Mouse (Mus musculus) CD4-positive, CD25-positive, alpha-beta regulatory T cell, adult 2 months (primary cell): ENCODE results near the gene Ndufa13.

ENCODE experiments used
- DNase-seq: peaks from one replicate; pipeline ENCODE4 v3.0.0-alpha.2; 2012; ENCODE audit warnings: low read depth, low spot score

Gene Ndufa13

GRCm38 (mm10) chr8:69911917-69912316 lies 9.6 kb upstream of the Ndufa13 start:
- no peak for DNase-seq

- no peak for DNase-seq
These were observed 4.7 kb upstream of the Ndufa13 start for GRCm38 (mm10) chr8:69907106-69907505.

- no peak for DNase-seq
These were observed 3.9 kb upstream of the Ndufa13 start for GRCm38 (mm10) chr8:69906260-69906659.

- no peak for DNase-seq
These were observed 1.7 kb upstream of the Ndufa13 start for GRCm38 (mm10) chr8:69904096-69904495.

GRCm38 (mm10) chr8:69903063-69903542 lies 745 bp upstream of the Ndufa13 start:
- peak; percentile 99 for DNase-seq

GRCm38 (mm10) chr8:69901484-69902162 lies 735 bp downstream of the Ndufa13 start:
- peak; percentile 98 for DNase-seq

GRCm38 (mm10) chr8:69900895-69901451 lies 1.4 kb downstream of the Ndufa13 start:
- DNase-seq: no peak

- no peak for DNase-seq
These were observed 2.5 kb downstream of the Ndufa13 start for GRCm38 (mm10) chr8:69899876-69900275.

- no peak for DNase-seq
These were observed 4.5 kb downstream of the Ndufa13 start for GRCm38 (mm10) chr8:69897857-69898256.

- no peak for DNase-seq
These were observed 6.4 kb downstream of the Ndufa13 start for GRCm38 (mm10) chr8:69895772-69896451.

GRCm38 (mm10) chr8:69894836-69895332 lies 7.5 kb downstream of the Ndufa13 start:
- no peak for DNase-seq

- DNase-seq: peak; percentile 72
These were observed 8.5 kb downstream of the Ndufa13 start for GRCm38 (mm10) chr8:69893863-69894262.

- DNase-seq: peak; percentile 65
These were observed 11.5 kb downstream of the Ndufa13 start for GRCm38 (mm10) chr8:69890813-69891241.

- DNase-seq: no peak
These were observed 13.5 kb downstream of the Ndufa13 start for GRCm38 (mm10) chr8:69888902-69889301.

GRCm38 (mm10) chr8:69888244-69888866 lies 14.0 kb downstream of the Ndufa13 start:
- DNase-seq: no peak

- peak; percentile 65 for DNase-seq
These were observed 14.8 kb downstream of the Ndufa13 start, which contains the start of gene Cilp2 for GRCm38 (mm10) chr8:69887289-69888243. Gene Cilp2 (minus strand): TSS chr8:69887687.

- DNase-seq: no peak
These were observed 18.2 kb downstream of the Ndufa13 start for GRCm38 (mm10) chr8:69884141-69884540.

GRCm38 (mm10) chr8:69882833-69883600 lies 19.3 kb downstream of the Ndufa13 start:
- no peak for DNase-seq

GRCm38 (mm10) chr8:69882021-69882756 lies 20.2 kb downstream of the Ndufa13 start:
- DNase-seq: peak; percentile 64
